Mouse (Mus musculus) ovary, adult 10 weeks (tissue): ENCODE data around the gene BC025446. TPM values are rescaled to one million over a fixed set of nuclear protein-coding genes. Genes with fewer than 3 reads are reported as not detected.

Experiments
- polyA plus RNA-seq: library from polyadenylated mRNA; stranded (reverse); fragments of 350-450 nt; fragmentation: Illumina TruSeq; extraction: RNeasy Lipid Tissue Mini Kit (QIAGEN cat#74804); gene quantifications from one replicate; pipeline ENCODE4 v1.2.3, GENCODE M21; 2014

Gene BC025446
- polyA plus RNA-seq, result not detected

DNA sequence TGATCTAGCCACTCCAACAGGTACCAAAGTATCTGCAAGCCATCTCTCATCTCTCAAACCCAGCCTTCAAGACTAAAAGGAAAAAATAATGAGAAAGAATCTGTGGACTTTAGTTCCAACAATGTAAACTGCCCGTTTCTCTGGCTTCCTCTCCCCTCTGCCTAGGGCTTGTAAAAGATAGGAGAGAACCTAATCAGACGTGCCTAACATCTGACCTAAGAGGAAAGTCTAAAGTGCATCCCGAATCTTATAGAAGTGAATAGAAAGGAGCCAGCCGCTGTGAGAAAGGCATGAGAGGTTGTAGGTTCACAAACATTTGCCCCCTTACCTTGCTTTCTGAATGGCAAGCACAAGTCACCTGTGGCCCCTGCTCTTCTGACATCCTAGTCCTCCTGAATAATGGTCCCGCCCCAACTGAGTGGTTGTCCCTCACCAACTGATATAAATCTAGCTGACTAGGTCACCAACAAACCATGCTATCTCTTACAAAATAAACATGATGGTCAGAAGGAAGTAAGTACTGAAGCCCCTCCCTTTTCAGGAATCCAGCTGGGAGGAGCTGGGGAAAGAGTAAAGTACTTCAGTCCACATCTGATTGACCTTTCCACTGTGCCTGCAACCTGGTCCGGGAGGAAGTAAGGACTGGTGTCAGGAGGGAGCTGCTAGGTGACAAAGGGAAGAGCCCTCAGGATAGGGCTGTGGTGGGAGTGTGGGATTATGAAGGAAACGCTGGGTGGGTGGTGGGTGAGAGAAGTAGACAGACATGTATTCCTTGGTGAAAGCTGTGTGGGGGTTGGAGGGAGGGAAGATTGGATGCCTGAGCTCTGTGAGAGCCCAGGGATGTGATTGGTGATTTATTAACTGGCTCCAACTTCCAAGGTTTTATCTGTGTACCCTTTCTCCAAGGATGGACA, at the start of gene BC025446:
BC025446 (plus strand) TSS at position 599 of the 914 bp plus-strand sequence.

DNA sequence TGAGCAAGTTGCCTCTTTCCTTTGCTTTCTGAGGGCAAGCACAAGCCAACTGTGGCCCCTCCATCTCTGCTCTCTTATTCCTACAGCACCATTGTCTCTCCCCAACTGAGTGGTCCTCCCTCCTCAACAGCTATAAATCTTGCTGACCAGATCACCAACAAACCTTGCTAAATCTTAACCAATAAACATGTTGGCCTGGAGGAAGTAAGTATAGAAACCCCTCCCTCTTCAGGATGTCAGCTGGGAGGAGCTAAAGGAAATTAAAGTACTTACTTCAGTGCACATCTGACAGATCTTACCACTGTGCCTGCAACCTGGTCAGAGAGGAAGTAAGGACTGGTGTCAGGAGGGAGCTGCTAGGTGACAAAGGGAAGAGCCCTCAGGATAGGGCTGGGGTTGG, 51.9 kb downstream of the BC025446 start, which contains the start of gene Ly6f:
Ly6f (plus strand) TSS at position 301 of the 400 bp plus-strand sequence.

Other genes starting within 250 kb of the BC025446 start
- not detected for gene Ly6i, start 232.9 kb upstream of the BC025446 start, polyA plus RNA-seq
- gene Ly6a, start 218.3 kb upstream of the BC025446 start, polyA plus RNA-seq, result 31.9 TPM
- 28.3 TPM for gene Ly6c1, start 167.5 kb upstream of the BC025446 start, polyA plus RNA-seq
- gene Ly6c2, start 104.4 kb upstream of the BC025446 start, polyA plus RNA-seq, result not detected
- not detected for gene Ly6g, start 61.1 kb upstream of the BC025446 start, polyA plus RNA-seq
- 1.1 TPM for gene Ly6f, start 52.0 kb downstream of the BC025446 start, polyA plus RNA-seq